Mouse (Mus musculus) heart, postnatal 0 days (tissue): Measurements from ENCODE around the gene Adcy2.

Source experiments
- CTCF ChIP-seq: IDR thresholded peaks from 2 replicates; pipeline ENCODE4 v1.5.1; 2016; ENCODE audit warnings: antibody characterized with exemption, control low read depth, low read depth
- EP300 ChIP-seq: IDR thresholded peaks from 2 replicates; pipeline ENCODE4 v1.6.1; 2016; ENCODE audit warnings: antibody characterized with exemption, low read depth

DNA sequence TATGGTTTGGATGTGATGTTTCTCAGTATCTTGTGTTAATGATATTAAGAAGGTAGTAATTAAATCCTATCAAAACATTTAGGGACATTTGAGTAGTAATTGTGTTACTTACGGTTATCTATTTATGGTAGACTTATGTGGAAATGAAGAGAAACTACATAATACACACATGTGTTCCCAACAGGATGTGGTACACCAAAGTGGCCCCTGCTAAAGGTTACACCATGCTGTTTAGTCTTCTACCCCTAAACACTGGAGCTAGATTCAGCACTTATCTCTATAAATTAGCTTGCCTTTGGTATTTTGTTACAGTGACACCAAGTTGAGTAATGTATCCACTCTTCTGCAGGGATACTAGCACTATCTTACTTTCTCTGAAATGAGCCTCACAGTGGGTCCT lies 57.9 kb downstream of the Adcy2 start:
- TF ChIP-seq CTCF (no peak), EP300 (no peak)
